Mouse (Mus musculus) lung, adult 2 months (tissue): ENCODE results near the gene Cd207.

Experiments used
- CTCF ChIP-seq: fragments of 200-500 bp; IDR thresholded peaks from 2 replicates; pipeline ENCODE4 v1.5.1; 2011; ENCODE audit warnings: mild to moderate bottlenecking, low read length, control low read depth; ENCODE audit not compliant: insufficient read depth
- POLR2A ChIP-seq: fragments of 200-500 bp; IDR thresholded peaks from 2 replicates; pipeline ENCODE4 v1.6.1; 2011; ENCODE audit warnings: low read depth, mild to moderate bottlenecking, control low read depth, low read length, borderline replicate concordance; ENCODE audit errors: extremely low read depth

DNA sequence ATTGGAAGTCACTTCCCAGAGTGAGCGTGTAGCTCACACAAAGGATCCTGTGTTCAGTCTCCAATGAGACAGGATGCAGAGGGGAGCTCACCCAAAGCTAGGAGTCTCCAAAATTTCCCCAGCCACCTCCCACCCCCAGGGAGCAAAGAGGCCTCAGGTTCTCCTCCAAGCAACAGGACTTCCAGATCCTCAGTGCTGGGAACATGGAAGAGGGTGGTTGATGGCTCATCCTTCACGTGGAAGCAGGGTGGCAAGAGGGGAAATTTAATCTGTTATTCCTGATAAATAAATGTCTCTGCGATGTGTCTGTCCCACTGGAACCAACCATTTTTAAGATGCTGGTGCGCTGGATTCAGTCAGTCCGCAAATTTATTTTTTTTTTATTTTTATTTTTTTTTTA lies 27.0 kb upstream of the Cd207 start:
- TF ChIP-seq CTCF: no peak
- TF ChIP-seq POLR2A: no peak
